Mouse (Mus musculus) MEL (cell line): ENCODE measurements at regions not wholly inside any gene's neighbourhood (a gene's known extent, or its start where the extent isn't known, plus 50 kb on each side); places are given as distances from the start of the nearest gene placed in this dataset.

Source experiments
- DNase-seq: peaks from one replicate; pipeline ENCODE4 v3.0.0; 2011; ENCODE audit warnings: low read depth, low spot score
- H3K27ac ChIP-seq: 2 replicates; pipeline ENCODE4 v1.5.1; 2012; ENCODE audit warnings: low read depth, mild to moderate bottlenecking, control low read depth, low read length, moderate library complexity; ENCODE audit not compliant: control insufficient read depth
- H3K27me3 ChIP-seq, 2 experiments: fragments of 150-350 bp in 1 of 2; sonication (generic) in 1 of 2; 2 replicates each; pipeline ENCODE4 v1.6.1; 2012; ENCODE audit warnings: low read length in 2 of 2, mild to moderate bottlenecking in 2 of 2, improper control_type of control experiment in 1 of 2, moderate library complexity in 1 of 2; ENCODE audit not compliant: insufficient read depth in 2 of 2, control insufficient read depth in 1 of 2
- H3K36me3 ChIP-seq, 2 experiments: 2 replicates each; pipeline ENCODE4 v1.6.1; 2012 to 2014; ENCODE audit warnings: low read length in 2 of 2, improper control_type of control experiment in 1 of 2, inconsistent platforms in 1 of 2, mild to moderate bottlenecking in 1 of 2; ENCODE audit not compliant: insufficient read depth in 2 of 2, control insufficient read depth in 1 of 2
- H3K4me1 ChIP-seq, 2 experiments: fragments of 150-350 bp in 1 of 2; sonication (generic) in 1 of 2; 2 replicates each; pipeline ENCODE4 v1.6.1; 2012; ENCODE audit warnings: low read length in 2 of 2, improper control_type of control experiment in 1 of 2, mild to moderate bottlenecking in 1 of 2; ENCODE audit not compliant: insufficient read depth in 2 of 2, control insufficient read depth in 1 of 2
- H3K4me3 ChIP-seq, 2 experiments: fragments of 150-350 bp in 1 of 2; sonication (generic) in 1 of 2; 2 replicates each; pipeline ENCODE4 v1.5.1; 2012; ENCODE audit warnings: low read depth in 2 of 2, low read length in 2 of 2, mild to moderate bottlenecking in 2 of 2, moderate library complexity in 2 of 2, control low read depth in 1 of 2, improper control_type of control experiment in 1 of 2; ENCODE audit not compliant: control insufficient read depth in 1 of 2, insufficient read depth in 1 of 2
- H3K79me2 ChIP-seq: 2 replicates; pipeline ENCODE4 v1.6.1; 2012; ENCODE audit warnings: mild to moderate bottlenecking, low read length, moderate library complexity; ENCODE audit not compliant: control insufficient read depth, poor library complexity, insufficient read depth
- H3K9ac ChIP-seq: 2 replicates; pipeline ENCODE4 v1.6.1; 2012; ENCODE audit warnings: low read depth, mild to moderate bottlenecking, control low read depth, low read length, moderate library complexity; ENCODE audit not compliant: control insufficient read depth, poor library complexity, severe bottlenecking
- H3K9me3 ChIP-seq: fragments of 150-350 bp; sonication (generic); replicated peaks from 2 replicates; pipeline ENCODE4 v1.6.1; 2012; ENCODE audit warnings: mild to moderate bottlenecking, low read length, improper control_type of control experiment, moderate library complexity; ENCODE audit not compliant: insufficient read depth
- BHLHE40 ChIP-seq: IDR thresholded peaks from 2 replicates; pipeline ENCODE4 v1.6.1; 2012; ENCODE audit warnings: low read depth, mild to moderate bottlenecking, inconsistent platforms, low read length, improper control_type of control experiment, borderline replicate concordance
- CHD1 ChIP-seq: IDR thresholded peaks from 2 replicates; pipeline ENCODE4 v1.6.1; 2012; ENCODE audit warnings: low read depth, mild to moderate bottlenecking, inconsistent platforms, low read length, improper control_type of control experiment
- CHD2 ChIP-seq: IDR thresholded peaks from 2 replicates; pipeline ENCODE4 v1.6.1; 2011; ENCODE audit warnings: low read length, improper control_type of control experiment
- EP300 ChIP-seq, 2 experiments: IDR thresholded peaks; 2 replicates each; pipeline ENCODE4 v1.6.1; 2011; ENCODE audit warnings: improper control_type of control experiment in 2 of 2, low read length in 2 of 2, low read depth in 1 of 2, mild to moderate bottlenecking in 1 of 2
- ETS1 ChIP-seq: IDR thresholded peaks from 2 replicates; pipeline ENCODE4 v1.6.1; 2012; ENCODE audit warnings: low read depth, mild to moderate bottlenecking, inconsistent platforms, low read length, improper control_type of control experiment, moderate library complexity
- HCFC1 ChIP-seq: IDR thresholded peaks from 2 replicates; pipeline ENCODE4 v1.6.1; 2012; ENCODE audit warnings: low read depth, mild to moderate bottlenecking, inconsistent platforms, low read length, improper control_type of control experiment, moderate library complexity
- KAT2A ChIP-seq: conservative IDR thresholded peaks from 2 replicates; pipeline ENCODE4 v1.6.1; 2012; ENCODE audit warnings: low read depth, low read length, improper control_type of control experiment, inconsistent platforms
- MAFK ChIP-seq: IDR thresholded peaks from 2 replicates; pipeline ENCODE4 v1.6.1; 2011; ENCODE audit warnings: low read depth, mild to moderate bottlenecking, low read length, improper control_type of control experiment, borderline replicate concordance
- MAX ChIP-seq: IDR thresholded peaks from 2 replicates; pipeline ENCODE4 v1.6.1; 2011; ENCODE audit warnings: low read length, improper control_type of control experiment
- MEF2A ChIP-seq: IDR thresholded peaks from 2 replicates; pipeline ENCODE4 v1.6.1; 2014; ENCODE audit warnings: low read depth, mild to moderate bottlenecking, inconsistent platforms, low read length, improper control_type of control experiment; ENCODE audit not compliant: poor library complexity, insufficient replicate concordance, severe bottlenecking; ENCODE audit errors: extremely low read depth
- MYB ChIP-seq: IDR thresholded peaks from 2 replicates; pipeline ENCODE4 v1.6.1; 2011; ENCODE audit warnings: mild to moderate bottlenecking, low read depth, low read length, improper control_type of control experiment
- MYC ChIP-seq: IDR thresholded peaks from 2 replicates; pipeline ENCODE4 v1.6.1; 2011; ENCODE audit warnings: low read depth, mild to moderate bottlenecking, low read length, improper control_type of control experiment, moderate library complexity
- NRF1 ChIP-seq: IDR thresholded peaks from 2 replicates; pipeline ENCODE4 v1.6.1; 2014; ENCODE audit warnings: low read depth, mild to moderate bottlenecking, inconsistent platforms, low read length, improper control_type of control experiment, moderate library complexity; ENCODE audit not compliant: poor library complexity, insufficient read depth, severe bottlenecking
- POLR2A ChIP-seq, 2 experiments: IDR thresholded peaks; 2 replicates each; pipeline ENCODE4 v1.6.1; 2011 to 2012; ENCODE audit warnings: low read length in 2 of 2, mild to moderate bottlenecking in 2 of 2, control low read depth in 1 of 2, improper control_type of control experiment in 1 of 2, low read depth in 1 of 2, moderate library complexity in 1 of 2; ENCODE audit not compliant: control insufficient read depth in 1 of 2, insufficient read depth in 1 of 2, poor library complexity in 1 of 2
- POLR2AphosphoS2 ChIP-seq: IDR thresholded peaks from 2 replicates; pipeline ENCODE4 v1.6.1; 2011; ENCODE audit warnings: low read length, improper control_type of control experiment
- POLR2AphosphoS5 ChIP-seq: IDR thresholded peaks from 2 replicates; pipeline ENCODE4 v1.6.1; 2012; ENCODE audit warnings: low read depth, borderline replicate concordance, mild to moderate bottlenecking, inconsistent platforms, low read length, moderate library complexity, mixed read lengths
- SIN3A ChIP-seq: IDR thresholded peaks from 2 replicates; pipeline ENCODE4 v1.6.1; 2012; ENCODE audit warnings: low read length, improper control_type of control experiment, inconsistent platforms
- TAL1 ChIP-seq: IDR thresholded peaks from 2 replicates; pipeline ENCODE4 v1.6.1; 2012; ENCODE audit warnings: mild to moderate bottlenecking, inconsistent platforms, low read length, moderate library complexity, mixed read lengths
- TBP ChIP-seq: IDR thresholded peaks from 2 replicates; pipeline ENCODE4 v1.8.0; 2011; ENCODE audit warnings: low read depth, low read length, improper control_type of control experiment
- TCF12 ChIP-seq: IDR thresholded peaks from 2 replicates; pipeline ENCODE4 v1.6.1; 2014; ENCODE audit warnings: low read depth, mild to moderate bottlenecking, inconsistent platforms, low read length, improper control_type of control experiment, moderate library complexity
- UBTF ChIP-seq: IDR thresholded peaks from 2 replicates; pipeline ENCODE4 v1.6.1; 2012; ENCODE audit warnings: low read depth, mild to moderate bottlenecking, inconsistent platforms, low read length, improper control_type of control experiment, moderate library complexity, borderline replicate concordance; ENCODE audit not compliant: insufficient read depth
- ZC3H11A ChIP-seq: IDR thresholded peaks from 2 replicates; pipeline ENCODE4 v1.6.1; 2012; ENCODE audit warnings: low read depth, mild to moderate bottlenecking, inconsistent platforms, low read length, improper control_type of control experiment
- ZKSCAN1 ChIP-seq: IDR thresholded peaks from 2 replicates; pipeline ENCODE4 v1.6.1; 2012; ENCODE audit warnings: low read depth, mild to moderate bottlenecking, inconsistent platforms, low read length, improper control_type of control experiment, moderate library complexity
- ZNF384 ChIP-seq: IDR thresholded peaks from 2 replicates; pipeline ENCODE4 v1.6.1; 2012; ENCODE audit warnings: low read depth, mild to moderate bottlenecking, inconsistent platforms, low read length, improper control_type of control experiment

- DNase-seq = no peak
- H3K27ac ChIP-seq = no peak overlapping the region
- TF ChIP-seq HCFC1 = no peak
- no peak for TF ChIP-seq UBTF
- no peak for TF ChIP-seq NRF1
- no peak for TF ChIP-seq ZC3H11A
- no peak for TF ChIP-seq BHLHE40
- no peak for TF ChIP-seq MAFK
- no peak for TF ChIP-seq MYC
- no peak for TF ChIP-seq ZNF384
- no peak for TF ChIP-seq TBP
- no peak for TF ChIP-seq EP300 (IDR thresholded peaks at IDR 0.05; ENCODE audit: low read depth in 1 of 2, low read length in 2 of 2)
- TF ChIP-seq, all 39 proteins: peak for 0
- no peaks in the 10 kb centered on the region for H3K27me3 ChIP-seq
- no peaks in the 10 kb centered on the region for H3K9me3 ChIP-seq
- no peaks in the 10 kb centered on the region for H3K79me2 ChIP-seq
- H3K4me1 ChIP-seq = no peaks in the 10 kb centered on the region
- H3K9ac ChIP-seq = no peak overlapping the region
- H3K36me3 ChIP-seq = no peaks in the 10 kb centered on the region
- H3K4me3 ChIP-seq = no peak overlapping the region
Measured at GRCm38 (mm10) chr3:9888051-9888450, 199.9 kb upstream of the Gm9833 start.

GRCm38 (mm10) chr3:9892884-9893494, 194.9 kb upstream of the Gm9833 start:
- Histone ChIP-seq H3K27me3 (no peaks in the 10 kb centered on the region), H3K4me3 (no peak overlapping the region), H3K9ac (no peak overlapping the region), H3K4me1 (no peaks in the 10 kb centered on the region), H3K9me3 (no peaks in the 10 kb centered on the region), H3K27ac (no peak overlapping the region), H3K79me2 (no peaks in the 10 kb centered on the region), H3K36me3 (no peaks in the 10 kb centered on the region)
- DNase-seq = no peak
- TF ChIP-seq KAT2A (no peak), NRF1 (no peak)

- Histone ChIP-seq H3K9ac (no peak overlapping the region), H3K4me1 (no peaks in the 10 kb centered on the region), H3K79me2 (no peaks in the 10 kb centered on the region), H3K36me3 (no peaks in the 10 kb centered on the region), H3K27ac (no peak overlapping the region), H3K9me3 (no peaks in the 10 kb centered on the region), H3K27me3 (no peaks in the 10 kb centered on the region), H3K4me3 (no peak overlapping the region)
- DNase-seq = no peak
- TF ChIP-seq MYC (no peak), SIN3A (no peak), CHD2 (no peak), KAT2A (no peak), MAX (no peak), POLR2A (IDR thresholded peaks at IDR 0.05; ENCODE audit: control insufficient read depth in 1 of 2, insufficient read depth in 1 of 2, low read depth in 1 of 2, low read length in 2 of 2, poor library complexity in 1 of 2) (no peak), MYB (no peak), POLR2AphosphoS5 (no peak), POLR2AphosphoS2 (no peak), ZNF384 (no peak), CHD1 (no peak), ZKSCAN1 (no peak), MAFK (no peak), UBTF (no peak), ETS1 (no peak), TAL1 (no peak), TCF12 (no peak), MEF2A (no peak)
Measured at GRCm38 (mm10) chr3:9895396-9896135, 192.3 kb upstream of the Gm9833 start.
